Mouse (Mus musculus) forebrain, embryonic 10.5 days (tissue): ENCODE results near the gene Rgs7. TPM values are rescaled to one million over a fixed set of nuclear protein-coding genes. Genes with fewer than 3 reads are reported as not detected.

Source experiments
- DNase-seq: peaks from one replicate; pipeline ENCODE4 v3.0.0-alpha.2; 2017; ENCODE audit warnings: low spot score; ENCODE audit errors: extremely low spot score
- H3K27ac ChIP-seq: fragments of 300-500 bp; sonication (generic); 2 replicates; pipeline ENCODE4 v1.5.1; 2016; ENCODE audit warnings: mild to moderate bottlenecking
- H3K27me3 ChIP-seq: fragments of 300-500 bp; sonication (generic); 2 replicates; pipeline ENCODE4 v1.6.1; 2016; ENCODE audit warnings: mild to moderate bottlenecking; ENCODE audit not compliant: poor library complexity, severe bottlenecking
- H3K36me3 ChIP-seq: fragments of 300-500 bp; sonication (generic); replicated peaks from 2 replicates; pipeline ENCODE4 v1.6.1; 2016; ENCODE audit warnings: mild to moderate bottlenecking, moderate library complexity
- H3K4me1 ChIP-seq: fragments of 300-500 bp; sonication (generic); 2 replicates; pipeline ENCODE4 v1.6.1; 2016
- H3K4me3 ChIP-seq: fragments of 300-500 bp; sonication (generic); 2 replicates; pipeline ENCODE4 v1.5.1; 2016; ENCODE audit warnings: mild to moderate bottlenecking, moderate library complexity
- H3K9me3 ChIP-seq: fragments of 300-500 bp; sonication (generic); 2 replicates; pipeline ENCODE4 v1.6.1; 2016; ENCODE audit warnings: mild to moderate bottlenecking, moderate library complexity
- WGBS: fragments of 180-500 bp; shearing (Covaris S2); methylation state at CpG from one replicate; pipeline ENCODE4 v1.1.7; 2016; 5-methylcytosine and 5-hydroxymethylcytosine counted together
- polyA plus RNA-seq: library from polyadenylated mRNA; unstranded; fragments of >200 nt; fragmentation: Nextera tagmentation; extraction: Ambion mirVana; gene quantifications from 2 replicates; pipeline ENCODE4 v1.2.1, GENCODE M21; 2016

The Rgs7 gene
- polyA plus RNA-seq, 1 experiment from 2014 or later: 1.3 TPM

- Histone ChIP-seq H3K27ac (no peak overlapping the region), H3K4me1 (peaks cover 18% of the 10 kb centered on the region), H3K9me3 (no peaks in the 10 kb centered on the region), H3K36me3 (no peaks in the 10 kb centered on the region), H3K4me3 (no peak overlapping the region), H3K27me3 (no peaks in the 10 kb centered on the region; the same call in 1 of the 2 replicates)
- 87% methylated on average over 7 of the region's 7 CpGs for WGBS
- no peak for DNase-seq
These were observed 466.5 kb downstream of the Rgs7 start for GRCm38 (mm10) chr1:175025781-175026309.

DNA sequence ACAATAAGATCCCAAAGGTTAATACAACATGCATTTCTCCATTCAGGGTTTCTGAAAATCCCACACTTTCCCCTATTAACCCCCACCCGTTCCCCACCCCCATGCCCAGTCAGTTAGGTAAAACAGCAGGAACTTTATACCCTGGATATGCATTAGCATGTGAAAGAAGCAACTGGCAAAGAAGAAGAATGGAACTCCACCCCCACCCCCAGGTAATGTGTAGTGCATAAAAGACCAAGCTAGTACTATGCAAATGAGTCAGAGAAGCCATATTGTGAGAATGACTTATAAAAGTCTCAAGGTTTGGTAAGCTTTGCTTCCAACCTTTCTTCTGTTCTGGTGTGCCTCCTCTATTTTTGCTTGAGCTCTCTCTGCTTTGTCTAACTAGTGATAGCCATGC lies 468.2 kb downstream of the Rgs7 start:
- 48% methylated on average over 1 of the region's 1 CpGs for WGBS

More for the DNA sequence above, 468.2 kb downstream of the Rgs7 start:
- Histone ChIP-seq H3K27ac (no peak overlapping the region), H3K27me3 (no peaks in the 10 kb centered on the region), H3K9me3 (no peaks in the 10 kb centered on the region), H3K4me3 (no peak overlapping the region), H3K36me3 (no peaks in the 10 kb centered on the region), H3K4me1 (peaks cover 15% of the 10 kb centered on the region)
- no peak for DNase-seq

Other genes with a start within 250 kb of the Rgs7 start
- 0.07 TPM in 1 of 2 replicates, not detected in the other for gene Kmo, start 127.9 kb upstream of the Rgs7 start, polyA plus RNA-seq
- gene Fh1, start 133.1 kb upstream of the Rgs7 start, polyA plus RNA-seq: 122 and 127 TPM in 2 replicates
- 12.7 and 15.1 TPM in 2 replicates for gene Opn3, start 200.3 kb upstream of the Rgs7 start, polyA plus RNA-seq
- gene Chml, start 200.4 kb upstream of the Rgs7 start, polyA plus RNA-seq: 4.7 and 4.8 TPM in 2 replicates
- gene Wdr64, start 206.1 kb upstream of the Rgs7 start, polyA plus RNA-seq: not detected in 2 replicates